Mouse (Mus musculus): ENCODE data around the gene BC067074. TPM values are rescaled to one million over a fixed set of nuclear protein-coding genes. Genes with fewer than 3 reads are reported as not detected.

The BC067074 gene
- polyA plus RNA-seq, 1 experiment from 2014 or later, result 4.9 TPM

- ATAC-seq (replicated peaks; ENCODE audit: insufficient number of reproducible peaks, low FRiP score, low TSS enrichment, low read depth), result no peak
- H3K4me3 ChIP-seq (ENCODE audit: low read depth, low read length), result no peak overlapping the region
- no peaks in the 10 kb centered on the region for H3K9me3 ChIP-seq (replicated peaks; ENCODE audit: control insufficient read depth, low read length)
- no peaks in the 10 kb centered on the region for H3K27me3 ChIP-seq (ENCODE audit: control insufficient read depth, insufficient read depth, low read length)
- H3K4me1 ChIP-seq (ENCODE audit: control insufficient read depth, insufficient read depth, low read length), result no peaks in the 10 kb centered on the region; the same call in 1 of the 2 replicates
- no peak overlapping the region for H3K9ac ChIP-seq (replicated peaks; ENCODE audit: low read length)
- DNase-seq (ENCODE audit: low spot score), result no peak
- WGBS, result 37% methylated on average over 7 of the region's 7 CpGs
- no peak overlapping the region for H3K27ac ChIP-seq (replicated peaks; ENCODE audit: low read depth, low read length)
- H3K4me2 ChIP-seq (ENCODE audit: low read depth, low read length), result no peak overlapping the region
- no peaks in the 10 kb centered on the region for H3K36me3 ChIP-seq (replicated peaks; ENCODE audit: control insufficient read depth, insufficient read depth, low read depth, low read length)
Observed at GRCm38 (mm10) chr13:113332256-113332655, 39.3 kb downstream of the BC067074 start.

GRCm38 (mm10) chr13:113333374-113333773 is 40.4 kb downstream of the BC067074 start:
- Histone ChIP-seq H3K36me3 (replicated peaks; ENCODE audit: control insufficient read depth, insufficient read depth, low read depth, low read length) (no peaks in the 10 kb centered on the region), H3K4me3 (ENCODE audit: low read depth, low read length) (no peak overlapping the region), H3K9ac (replicated peaks; ENCODE audit: low read length) (no peak overlapping the region), H3K4me1 (ENCODE audit: control insufficient read depth, insufficient read depth, low read length) (no peaks in the 10 kb centered on the region; the same call in 1 of the 2 replicates), H3K27ac (replicated peaks; ENCODE audit: low read depth, low read length) (no peak overlapping the region), H3K9me3 (replicated peaks; ENCODE audit: control insufficient read depth, low read length) (no peaks in the 10 kb centered on the region), H3K4me2 (ENCODE audit: low read depth, low read length) (no peak overlapping the region), H3K27me3 (ENCODE audit: control insufficient read depth, insufficient read depth, low read length) (no peaks in the 10 kb centered on the region)
- DNase-seq (ENCODE audit: low spot score), result no peak
- 89% methylated on average over 6 of the region's 6 CpGs for WGBS
- ATAC-seq (replicated peaks; ENCODE audit: insufficient number of reproducible peaks, low FRiP score, low TSS enrichment, low read depth), result no peak

GRCm38 (mm10) chr13:113333931-113334330 is 41.0 kb downstream of the BC067074 start:
- Histone ChIP-seq H3K9me3 (replicated peaks; ENCODE audit: control insufficient read depth, low read length) (no peaks in the 10 kb centered on the region), H3K27me3 (ENCODE audit: control insufficient read depth, insufficient read depth, low read length) (no peaks in the 10 kb centered on the region), H3K36me3 (replicated peaks; ENCODE audit: control insufficient read depth, insufficient read depth, low read depth, low read length) (no peaks in the 10 kb centered on the region), H3K4me2 (ENCODE audit: low read depth, low read length) (no peak overlapping the region), H3K4me1 (ENCODE audit: control insufficient read depth, insufficient read depth, low read length) (no peaks in the 10 kb centered on the region; the same call in 1 of the 2 replicates), H3K9ac (replicated peaks; ENCODE audit: low read length) (no peak overlapping the region), H3K27ac (replicated peaks; ENCODE audit: low read depth, low read length) (no peak overlapping the region), H3K4me3 (ENCODE audit: low read depth, low read length) (no peak overlapping the region)
- no peak for ATAC-seq (replicated peaks; ENCODE audit: insufficient number of reproducible peaks, low FRiP score, low TSS enrichment, low read depth)
- WGBS, result 81% methylated on average over 5 of the region's 5 CpGs
- no peak for DNase-seq (ENCODE audit: low spot score)

DNA sequence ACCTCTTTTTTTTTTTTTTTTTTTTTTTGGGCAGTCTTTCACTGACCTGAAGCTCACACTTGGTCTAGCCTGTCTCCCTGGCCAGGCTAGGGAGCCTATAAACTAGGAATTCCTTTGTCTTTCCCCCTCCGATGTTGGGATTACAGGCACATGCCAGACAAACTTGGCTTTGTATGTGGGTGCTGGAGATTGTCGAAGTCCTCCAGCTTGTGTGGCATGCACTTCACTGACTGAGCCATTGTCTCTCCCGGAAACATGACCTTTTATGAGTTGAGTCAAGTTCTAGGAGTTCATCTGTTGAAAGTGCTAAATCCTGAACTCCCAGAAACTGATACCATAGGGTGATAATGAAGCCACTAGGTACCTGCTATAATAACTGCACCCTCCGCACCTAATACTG is 41.8 kb downstream of the BC067074 start:
- ATAC-seq (replicated peaks; ENCODE audit: insufficient number of reproducible peaks, low FRiP score, low TSS enrichment, low read depth) (no peak), DNase-seq (ENCODE audit: low spot score) (no peak)
- H3K27ac ChIP-seq (replicated peaks; ENCODE audit: low read depth, low read length), result no peak overlapping the region
- H3K9me3 ChIP-seq (replicated peaks; ENCODE audit: control insufficient read depth, low read length), result no peaks in the 10 kb centered on the region
- H3K4me1 ChIP-seq (ENCODE audit: control insufficient read depth, insufficient read depth, low read length), result no peaks in the 10 kb centered on the region; the same call in 1 of the 2 replicates
- 69% methylated on average over 4 of the region's 4 CpGs for WGBS
- H3K9ac ChIP-seq (replicated peaks; ENCODE audit: low read length), result no peak overlapping the region
- no peak overlapping the region for H3K4me3 ChIP-seq (ENCODE audit: low read depth, low read length)
- H3K36me3 ChIP-seq (replicated peaks; ENCODE audit: control insufficient read depth, insufficient read depth, low read depth, low read length), result no peaks in the 10 kb centered on the region
- no peaks in the 10 kb centered on the region for H3K27me3 ChIP-seq (ENCODE audit: control insufficient read depth, insufficient read depth, low read length)
- no peak overlapping the region for H3K4me2 ChIP-seq (ENCODE audit: low read depth, low read length)

- no peaks in the 10 kb centered on the region for H3K27me3 ChIP-seq (ENCODE audit: control insufficient read depth, insufficient read depth, low read length)
- no peak overlapping the region for H3K4me2 ChIP-seq (ENCODE audit: low read depth, low read length)
- H3K27ac ChIP-seq (replicated peaks; ENCODE audit: low read depth, low read length), result no peak overlapping the region
- DNase-seq (ENCODE audit: low spot score), result peak; percentile 80
- H3K4me3 ChIP-seq (ENCODE audit: low read depth, low read length), result no peak overlapping the region
- H3K36me3 ChIP-seq (replicated peaks; ENCODE audit: control insufficient read depth, insufficient read depth, low read depth, low read length), result no peaks in the 10 kb centered on the region
- no peaks in the 10 kb centered on the region for H3K9me3 ChIP-seq (replicated peaks; ENCODE audit: control insufficient read depth, low read length)
- WGBS, result 53% methylated on average over 6 of the region's 6 CpGs
- no peak overlapping the region for H3K9ac ChIP-seq (replicated peaks; ENCODE audit: low read length)
- H3K4me1 ChIP-seq (ENCODE audit: control insufficient read depth, insufficient read depth, low read length), result no peaks in the 10 kb centered on the region
- no peak for ATAC-seq (replicated peaks; ENCODE audit: insufficient number of reproducible peaks, low FRiP score, low TSS enrichment, low read depth)
Observed at GRCm38 (mm10) chr13:113337223-113337858, 44.4 kb downstream of the BC067074 start.

- Histone ChIP-seq H3K4me3 (ENCODE audit: low read depth, low read length) (no peak overlapping the region), H3K27ac (replicated peaks; ENCODE audit: low read depth, low read length) (no peak overlapping the region), H3K36me3 (replicated peaks; ENCODE audit: control insufficient read depth, insufficient read depth, low read depth, low read length) (no peaks in the 10 kb centered on the region), H3K4me2 (ENCODE audit: low read depth, low read length) (no peak overlapping the region), H3K27me3 (ENCODE audit: control insufficient read depth, insufficient read depth, low read length) (no peaks in the 10 kb centered on the region), H3K9me3 (replicated peaks; ENCODE audit: control insufficient read depth, low read length) (no peaks in the 10 kb centered on the region), H3K4me1 (ENCODE audit: control insufficient read depth, insufficient read depth, low read length) (no peaks in the 10 kb centered on the region), H3K9ac (replicated peaks; ENCODE audit: low read length) (no peak overlapping the region)
- ATAC-seq (replicated peaks; ENCODE audit: insufficient number of reproducible peaks, low FRiP score, low TSS enrichment, low read depth), result no peak
- DNase-seq (ENCODE audit: low spot score), result no peak
- 61% methylated on average over 2 of the region's 2 CpGs for WGBS
Observed at GRCm38 (mm10) chr13:113340644-113341043, 47.7 kb downstream of the BC067074 start.

DNA sequence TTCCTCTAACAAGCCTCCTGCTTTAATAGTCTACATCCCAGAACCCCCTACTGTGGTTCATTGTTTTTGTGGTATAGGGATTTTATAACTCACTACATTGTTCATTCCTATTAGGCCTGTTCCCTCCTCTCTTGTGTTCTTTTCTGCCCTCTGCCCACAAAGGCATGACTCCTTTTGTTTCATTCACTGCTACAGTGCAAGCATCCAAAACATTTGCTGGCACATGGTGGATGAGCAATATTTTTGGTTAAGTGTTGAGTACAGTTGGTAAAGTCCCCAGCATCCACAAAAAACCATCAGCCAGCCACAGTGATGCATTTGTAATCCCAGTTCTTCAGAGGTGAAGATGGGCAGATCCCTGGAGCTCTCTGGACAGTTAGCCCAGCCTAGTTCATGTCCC is 48.2 kb downstream of the BC067074 start:
- Histone ChIP-seq H3K36me3 (replicated peaks; ENCODE audit: control insufficient read depth, insufficient read depth, low read depth, low read length) (no peaks in the 10 kb centered on the region), H3K4me3 (ENCODE audit: low read depth, low read length) (no peak overlapping the region), H3K27ac (replicated peaks; ENCODE audit: low read depth, low read length) (no peak overlapping the region), H3K9me3 (replicated peaks; ENCODE audit: control insufficient read depth, low read length) (no peaks in the 10 kb centered on the region), H3K4me1 (ENCODE audit: control insufficient read depth, insufficient read depth, low read length) (no peaks in the 10 kb centered on the region), H3K9ac (replicated peaks; ENCODE audit: low read length) (no peak overlapping the region), H3K4me2 (ENCODE audit: low read depth, low read length) (no peak overlapping the region), H3K27me3 (ENCODE audit: control insufficient read depth, insufficient read depth, low read length) (no peaks in the 10 kb centered on the region)
- ATAC-seq (replicated peaks; ENCODE audit: insufficient number of reproducible peaks, low FRiP score, low TSS enrichment, low read depth), result no peak
- DNase-seq (ENCODE audit: low spot score), result no peak

DNA sequence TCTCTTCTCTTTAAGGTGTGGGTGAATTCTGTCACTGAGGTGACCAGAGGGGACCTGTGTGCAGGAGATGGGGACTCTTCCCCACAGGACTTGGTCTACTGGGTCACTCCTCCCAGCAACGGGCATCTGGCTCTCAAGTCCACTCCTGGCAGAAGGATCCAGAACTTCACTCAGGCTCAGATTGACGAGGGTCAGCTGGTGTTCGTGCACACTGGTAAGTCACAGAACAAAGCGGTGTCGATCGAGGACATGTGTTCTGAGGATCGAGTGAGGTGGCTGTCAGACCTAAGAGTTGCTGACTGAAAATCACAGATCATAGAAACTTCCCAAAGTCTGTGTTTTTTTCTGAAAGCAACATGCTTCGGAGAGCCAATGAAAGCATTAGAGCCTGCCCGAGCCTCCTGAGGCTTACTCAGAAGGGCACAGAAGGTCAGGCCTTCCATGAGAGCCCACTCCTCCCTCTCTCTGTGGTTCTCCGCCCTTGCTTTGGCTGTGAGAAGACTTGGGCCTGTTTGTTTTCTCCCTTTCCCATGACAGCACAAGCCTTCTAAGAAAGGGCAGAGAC is 49.5 kb downstream of the BC067074 start:
- H3K36me3 ChIP-seq (replicated peaks; ENCODE audit: control insufficient read depth, insufficient read depth, low read depth, low read length), result no peaks in the 10 kb centered on the region
- ATAC-seq (replicated peaks; ENCODE audit: insufficient number of reproducible peaks, low FRiP score, low TSS enrichment, low read depth) (no peak), DNase-seq (ENCODE audit: low spot score) (no peak)
- H3K9ac ChIP-seq (replicated peaks; ENCODE audit: low read length), result no peak overlapping the region
- no peak overlapping the region for H3K4me2 ChIP-seq (ENCODE audit: low read depth, low read length)
- H3K27ac ChIP-seq (replicated peaks; ENCODE audit: low read depth, low read length), result no peak overlapping the region
- H3K4me3 ChIP-seq (ENCODE audit: low read depth, low read length), result no peak overlapping the region
- 67% methylated on average over 10 of the region's 10 CpGs for WGBS
- no peaks in the 10 kb centered on the region for H3K27me3 ChIP-seq (ENCODE audit: control insufficient read depth, insufficient read depth, low read length)
- no peaks in the 10 kb centered on the region for H3K4me1 ChIP-seq (ENCODE audit: control insufficient read depth, insufficient read depth, low read length)
- H3K9me3 ChIP-seq (replicated peaks; ENCODE audit: control insufficient read depth, low read length), result no peaks in the 10 kb centered on the region

Data from embryonic facial prominence, embryonic 11.5 days (tissue).